Mouse (Mus musculus) colon, adult 2 months (tissue): ENCODE results near the gene Gm6899. TPM values are rescaled to one million over a fixed set of nuclear protein-coding genes. Genes with fewer than 3 reads are reported as not detected.

Experiments used
- polyA plus RNA-seq: library from polyadenylated mRNA; depleted of rRNA; stranded (reverse); fragments of >200 nt; gene quantifications from 2 replicates; pipeline ENCODE4 v1.2.3, GENCODE M21; 2012; rRNA removed

The Gm6899 gene
- not detected in 2 replicates for polyA plus RNA-seq

GRCm38 (mm10) chr11:26593061-26594059, at the start of gene Gm6899, which contains the start of gene Vrk2:
Gm6899 (plus strand) TSS chr11:26593241.
Vrk2 (minus strand) TSS chr11:26593999.

Other genes starting within 250 kb of the Gm6899 start
- 1.1 and 1.8 TPM in 2 replicates for gene Fancl, start 207.1 kb upstream of the Gm6899 start, polyA plus RNA-seq
- 0.80 and 1.2 TPM in 2 replicates for gene Vrk2, start 758 bp downstream of the Gm6899 start, polyA plus RNA-seq